23 mouse cellular contexts compared by ENCODE assay signal in the genomic region with DNA sequence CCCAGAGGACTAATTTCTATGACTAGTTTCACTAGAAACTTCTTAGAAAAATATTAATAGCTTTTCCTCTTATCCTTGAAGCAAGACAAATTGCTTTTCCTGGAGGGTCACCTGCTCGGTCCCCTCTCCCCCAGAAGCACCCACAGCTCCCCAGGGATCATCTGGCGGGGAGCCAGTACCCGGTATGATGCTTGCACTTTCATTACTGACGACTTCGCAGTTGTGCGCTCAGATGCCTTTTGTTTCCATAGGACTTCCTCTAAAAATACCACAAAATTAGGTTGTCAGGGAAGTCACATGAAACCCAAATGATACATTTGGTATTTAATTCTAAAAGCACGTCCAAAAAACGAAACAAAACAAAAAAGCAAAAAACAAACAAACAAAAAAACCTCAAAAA. TPM values are rescaled to one million over a fixed set of nuclear protein-coding genes. Genes with fewer than 3 reads are reported as not detected.
DNase-seq lines count a peak whose midpoint lies in the region; ATAC-seq lines count a peak whose summit lies in the region.
"Had no signal": no experiment of that assay in that cellular context is flagged by ENCODE, and none has a peak within 500 bp of the region (broad histone marks: within the 10 kb centered on the region; RNA-seq: fewer than 3 reads in every experiment).

No protein-coding gene starts in this region.

- H3K4me3 ChIP-seq in megakaryocyte, embryonic 14.5 days (replicated peaks): peak overlapping the region; percentile 38
- H3K4me3 ChIP-seq: embryonic facial prominence, embryonic 10.5 days; heart, adult 2 months; heart, embryonic 15.5 days; hindbrain, embryonic 13.5 days had no signal

- peak; percentile 38 to 43 for DNase-seq in cerebellum, postnatal 10 days
- DNase-seq in kidney, postnatal 14 days: peak; percentile 7
- no peak for DNase-seq in kidney, adult 9 months
- no peak for DNase-seq in embryo, embryonic 10.5 days (ENCODE audit: low spot score)
- DNase-seq: adrenal gland, adult 2 months; cerebellum, adult 11-12 months; cerebellum, adult 9-10 months; cerebellum, postnatal 36 days; heart, adult 2 months; heart, postnatal 14 days had no signal

- H3K9me3 ChIP-seq in megakaryocyte, embryonic 14.5 days: peaks cover 26% of the 10 kb centered on the region
- H3K9me3 ChIP-seq: embryonic facial prominence, embryonic 10.5 days; heart, embryonic 15.5 days; hindbrain, embryonic 13.5 days had no signal

- H3K36me3 ChIP-seq in megakaryocyte, embryonic 14.5 days (replicated peaks; ENCODE audit: low read length): no peaks in the 10 kb centered on the region
- H3K36me3 ChIP-seq: embryonic facial prominence, embryonic 10.5 days; heart, embryonic 15.5 days; hindbrain, embryonic 13.5 days had no signal

- no peak for ATAC-seq in cerebellum, adult (ENCODE audit: insufficient number of reproducible peaks, low FRiP score, low TSS enrichment)
- ATAC-seq in megakaryocyte, adult 5-6 weeks (ENCODE audit: poor library complexity, severe bottlenecking): no peak
- ATAC-seq: forebrain, embryonic 14.5 days; hindbrain, postnatal 0 days had no signal

- H3K4me1 ChIP-seq in megakaryocyte, embryonic 14.5 days: no peaks in the 10 kb centered on the region
- H3K4me1 ChIP-seq: hindbrain, embryonic 13.5 days had no signal

- H3K27me3 ChIP-seq in megakaryocyte, embryonic 14.5 days (replicated peaks): no peaks in the 10 kb centered on the region
- H3K27me3 ChIP-seq: heart, embryonic 15.5 days; hindbrain, embryonic 13.5 days had no signal

RNA-seq across cellular contexts. Expression of gene ccdc198, which starts 55.1 kb away (rescaled TPM):
- polyA plus RNA-seq in megakaryocyte, embryonic 14.5 days (2012; ENCODE audit: insufficient read depth, low replicate concordance): not detected in 2 replicates
- not detected in 2 replicates for total RNA-seq in megakaryocyte, adult 5-6 weeks (2015)
- not detected in 2 replicates for total RNA-seq in megakaryocyte, adult 5-6 weeks (2017)
- total RNA-seq: adrenal gland, adult 2 months; adrenal gland, postnatal 36 days; ES-E14; gastrocnemius, adult 8-10 months; heart, adult 2 months; heart, postnatal 14 days; hematopoietic stem cell, adult 5-6 weeks; hindbrain, postnatal 0 days had no signal
- polyA plus RNA-seq: adrenal gland, adult 2 months; embryonic facial prominence, embryonic 10.5 days; embryonic facial prominence, embryonic 14.5 days; heart, adult 2 months had no signal

Comparison
In these comparisons a context has a peak if more than half of its experiments do, and no peak if none do; other contexts are left out.
1. DNase-seq: peak in cerebellum, postnatal 10 days (2 of 2) and kidney, postnatal 14 days (single experiment); none in kidney, adult 9 months (single experiment) and embryo, embryonic 10.5 days (single experiment).